Mouse (Mus musculus): ENCODE data around the gene Sdhaf2.
"Not testable (repeated sequence)": the region's sequence is repeated elsewhere in the genome, so short reads cannot be mapped to it uniquely, and the experiment has no call there.

Sdhaf2 gene

GRCm38 (mm10) chr19:10525910-10526309, at the start of gene Sdhaf2:
TSS of gene Sdhaf2 (minus strand) at chr19:10526142.
- no peak for DNase-seq

GRCm38 (mm10) chr19:10569627-10570026, 43.7 kb upstream of the Sdhaf2 start:
- no peak for DNase-seq

GRCm38 (mm10) chr19:10565217-10565616, 39.3 kb upstream of the Sdhaf2 start:
- no peak for DNase-seq

- no peak for DNase-seq
These were observed 38.3 kb upstream of the Sdhaf2 start for GRCm38 (mm10) chr19:10564278-10564677.

- DNase-seq: no peak
These were observed 36.4 kb upstream of the Sdhaf2 start for GRCm38 (mm10) chr19:10562351-10562750.

GRCm38 (mm10) chr19:10561558-10562314, 35.8 kb upstream of the Sdhaf2 start:
- no peak for DNase-seq

- DNase-seq: no peak
These were observed 34.2 kb upstream of the Sdhaf2 start for GRCm38 (mm10) chr19:10560108-10560507.

GRCm38 (mm10) chr19:10557837-10558375, 32.0 kb upstream of the Sdhaf2 start:
- not testable (repeated sequence) for DNase-seq

- no peak for DNase-seq
These were observed 31.5 kb upstream of the Sdhaf2 start for GRCm38 (mm10) chr19:10557430-10557829.

GRCm38 (mm10) chr19:10557001-10557400, 31.1 kb upstream of the Sdhaf2 start:
- no peak for DNase-seq

- peak; percentile 88 for DNase-seq
These were observed 29.9 kb upstream of the Sdhaf2 start, which contains the start of gene Tmem216 for GRCm38 (mm10) chr19:10555624-10556510. TSS of gene Tmem216 (minus strand) at chr19:10556238.

GRCm38 (mm10) chr19:10539454-10539853, 13.5 kb upstream of the Sdhaf2 start:
- no peak for DNase-seq

GRCm38 (mm10) chr19:10530082-10530481, 4.1 kb upstream of the Sdhaf2 start:
- DNase-seq: no peak

- DNase-seq: peak; percentile 88
These were observed 638 bp downstream of the Sdhaf2 start, which contains the start of gene Cpsf7 for GRCm38 (mm10) chr19:10525106-10525901. TSS of gene Cpsf7 (plus strand) at chr19:10525266.

GRCm38 (mm10) chr19:10524784-10525105, 1.2 kb downstream of the Sdhaf2 start:
- DNase-seq: no peak

- DNase-seq: no peak
These were observed 2.4 kb downstream of the Sdhaf2 start for GRCm38 (mm10) chr19:10523483-10524080.

GRCm38 (mm10) chr19:10521926-10522325, 4.0 kb downstream of the Sdhaf2 start:
- no peak for DNase-seq

GRCm38 (mm10) chr19:10520355-10520754, 5.6 kb downstream of the Sdhaf2 start:
- no peak for DNase-seq

GRCm38 (mm10) chr19:10510759-10511330, 15.1 kb downstream of the Sdhaf2 start:
- no peak for DNase-seq

- peak; percentile 49 for DNase-seq
These were observed 23.4 kb downstream of the Sdhaf2 start for GRCm38 (mm10) chr19:10502571-10502970.

- no peak for DNase-seq
These were observed 25.4 kb downstream of the Sdhaf2 start for GRCm38 (mm10) chr19:10500581-10500980.

Measured in thymus, postnatal 25 days (tissue).